Mouse (Mus musculus) left cerebral cortex, postnatal 10 days (tissue): ENCODE measurements around the gene Pxylp1. TPM values are rescaled to one million over a fixed set of nuclear protein-coding genes. Genes with fewer than 3 reads are reported as not detected.

Source experiments
- DNase-seq, 2 experiments: peaks; one replicate each; pipeline ENCODE4 v3.0.0; 2021 to 2022; ENCODE audit warnings: low spot score in 2 of 2, mixed read lengths in 1 of 2; ENCODE audit errors: extremely low spot score in 1 of 2
- intact Hi-C: fragments of 180-260 bp; cut with DNase I; formaldehyde crosslinking; loops from one replicate; pipeline ENCODE4 v1.15.1; 2025
- total RNA-seq, 2 experiments: library from RNA; stranded (reverse); gene quantifications; 2 replicates each; pipeline ENCODE4 v1.2.3; 2021

The Pxylp1 gene
- total RNA-seq, 2 experiments from 2014 or later, result 15.0 to 16.0 TPM

- intact Hi-C loops, result no loop called here
- no peak for DNase-seq
These were observed 1.1 kb upstream of the Pxylp1 start for GRCm38 (mm10) chr9:96893582-96893981.

- no peak for DNase-seq
- intact Hi-C loops, result no loop called here
These were observed 833 bp downstream of the Pxylp1 start for GRCm38 (mm10) chr9:96891341-96892330.

- intact Hi-C loops, result no loop called here
- no peak for DNase-seq
These were observed 1.7 kb downstream of the Pxylp1 start for GRCm38 (mm10) chr9:96890756-96891155.

- intact Hi-C loops, result no loop called here
- no peak for DNase-seq
These were observed 2.2 kb downstream of the Pxylp1 start for GRCm38 (mm10) chr9:96890266-96890665.

- intact Hi-C loops, result loop anchor here (5.0 kb wide), 1 partner anchor 52 kb away; no protein-coding TSS in a partner anchor
- peak; percentile 56 to 88 for DNase-seq
These were observed 3.0 kb downstream of the Pxylp1 start for GRCm38 (mm10) chr9:96889345-96890021.

- intact Hi-C loops, result loop anchor here (5.0 kb wide), 1 partner anchor 52 kb away; no protein-coding TSS in a partner anchor
- peak in 1 of 2 experiments; percentile 56 for DNase-seq
These were observed 3.6 kb downstream of the Pxylp1 start for GRCm38 (mm10) chr9:96888742-96889344.

GRCm38 (mm10) chr9:96887954-96888353 is 4.5 kb downstream of the Pxylp1 start:
- intact Hi-C loops, result loop anchor here (5.0 kb wide), 1 partner anchor 51 kb away; no protein-coding TSS in a partner anchor
- DNase-seq, result no peak

GRCm38 (mm10) chr9:96887492-96887891 is 5.0 kb downstream of the Pxylp1 start:
- intact Hi-C loops, result loop anchor here (5.0 kb wide), 1 partner anchor 50 kb away; no protein-coding TSS in a partner anchor

GRCm38 (mm10) chr9:96885781-96886180 is 6.7 kb downstream of the Pxylp1 start:
- DNase-seq, result no peak
- intact Hi-C loops, result loop anchor here (5.0 kb wide), 1 partner anchor 48 kb away; no protein-coding TSS in a partner anchor

More at GRCm38 (mm10) chr9:96887492-96887891, 5.0 kb downstream of the Pxylp1 start:
- no peak for DNase-seq

GRCm38 (mm10) chr9:96882496-96883265 is 9.8 kb downstream of the Pxylp1 start:
- no peak for DNase-seq
- intact Hi-C loops, result no loop called here

GRCm38 (mm10) chr9:96881901-96882300 is 10.6 kb downstream of the Pxylp1 start:
- no peak for DNase-seq

GRCm38 (mm10) chr9:96879024-96879423 is 13.4 kb downstream of the Pxylp1 start:
- no peak for DNase-seq
- intact Hi-C loops, result no loop called here

More at GRCm38 (mm10) chr9:96881901-96882300, 10.6 kb downstream of the Pxylp1 start:
- intact Hi-C loops, result no loop called here

- intact Hi-C loops, result no loop called here
- DNase-seq, result no peak
These were observed 14.0 kb downstream of the Pxylp1 start for GRCm38 (mm10) chr9:96878464-96878863.

GRCm38 (mm10) chr9:96875704-96876103 is 16.8 kb downstream of the Pxylp1 start:
- no peak for DNase-seq
- intact Hi-C loops, result no loop called here

- DNase-seq, result peak in 1 of 2 experiments; percentile 56
- intact Hi-C loops, result no loop called here
These were observed 19.4 kb downstream of the Pxylp1 start for GRCm38 (mm10) chr9:96873082-96873481.

- DNase-seq, result no peak
- intact Hi-C loops, result no loop called here
These were observed 22.4 kb downstream of the Pxylp1 start for GRCm38 (mm10) chr9:96870104-96870503.

- DNase-seq, result no peak
- intact Hi-C loops, result no loop called here
These were observed 22.9 kb downstream of the Pxylp1 start for GRCm38 (mm10) chr9:96869542-96869941.

GRCm38 (mm10) chr9:96868546-96868945 is 23.9 kb downstream of the Pxylp1 start:
- intact Hi-C loops, result no loop called here
- no peak for DNase-seq
